Mouse (Mus musculus) kidney, postnatal 36 days (tissue): Measurements from ENCODE around the gene Gm10662.
"Not testable (repeated sequence)": the region's sequence is repeated elsewhere in the genome, so short reads cannot be mapped to it uniquely, and the experiment has no call there.

ENCODE experiments used
- DNase-seq, 2 experiments: peaks; one replicate each; pipeline ENCODE4 v3.0.0; 2021 to 2022; ENCODE audit warnings: mixed read lengths in 2 of 2

The Gm10662 gene

GRCm38 (mm10) chr7:23144380-23144779, at the start of gene Gm10662:
Gm10662 (minus strand) TSS chr7:23144480.
- not testable (repeated sequence) for DNase-seq

- DNase-seq = not testable (repeated sequence)
Observed at GRCm38 (mm10) chr7:23163505-23163904, 19.2 kb upstream of the Gm10662 start.
